Mouse (Mus musculus) heart, postnatal 25 days (tissue): ENCODE results near the gene Fbxw18. TPM values are rescaled to one million over a fixed set of nuclear protein-coding genes. Genes with fewer than 3 reads are reported as not detected.
"Not testable (repeated sequence)": the region's sequence is repeated elsewhere in the genome, so short reads cannot be mapped to it uniquely, and the experiment has no call there.

Experiments used
- DNase-seq: peaks from one replicate; pipeline ENCODE4 v3.0.0; 2022; ENCODE audit warnings: low spot score
- intact Hi-C: fragments of 180-260 bp; cut with DNase I; formaldehyde crosslinking; loops from one replicate; pipeline ENCODE4 v1.15.1; 2025
- total RNA-seq, 2 experiments: library from RNA; stranded (reverse); gene quantifications; 2 replicates each; pipeline ENCODE4 v1.2.3; 2021

Fbxw18 gene
- not detected for total RNA-seq

- intact Hi-C loops, DNase-seq: not testable (repeated sequence)
Observed at GRCm38 (mm10) chr9:109702600-109702999, at the start of gene Fbxw18. Fbxw18 (minus strand) TSS chr9:109702700.

DNA sequence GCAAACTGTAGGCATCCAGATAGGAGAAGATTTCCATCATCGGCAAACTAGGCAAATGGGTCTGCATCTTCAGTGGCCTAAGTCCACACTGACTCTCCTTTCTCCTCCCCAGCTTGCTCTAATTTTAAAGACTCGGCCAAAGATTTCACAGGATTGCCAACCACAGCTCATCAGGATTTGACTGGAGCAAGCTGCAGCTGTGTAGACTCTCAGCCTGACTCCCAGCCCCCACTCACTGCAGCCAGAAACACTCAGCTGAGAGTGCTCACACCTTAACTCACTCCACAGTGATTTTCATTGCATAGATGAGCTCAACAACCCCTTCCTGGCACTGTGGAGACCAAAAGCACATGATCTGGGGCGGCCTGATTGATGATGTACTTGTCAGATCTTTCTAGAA lies 43.5 kb upstream of the Fbxw18 start, which contains the start of gene Fbxw26:
Fbxw26 (minus strand) TSS at position 101 of the 400 bp plus-strand sequence.
- DNase-seq, intact Hi-C loops: not testable (repeated sequence)

DNA sequence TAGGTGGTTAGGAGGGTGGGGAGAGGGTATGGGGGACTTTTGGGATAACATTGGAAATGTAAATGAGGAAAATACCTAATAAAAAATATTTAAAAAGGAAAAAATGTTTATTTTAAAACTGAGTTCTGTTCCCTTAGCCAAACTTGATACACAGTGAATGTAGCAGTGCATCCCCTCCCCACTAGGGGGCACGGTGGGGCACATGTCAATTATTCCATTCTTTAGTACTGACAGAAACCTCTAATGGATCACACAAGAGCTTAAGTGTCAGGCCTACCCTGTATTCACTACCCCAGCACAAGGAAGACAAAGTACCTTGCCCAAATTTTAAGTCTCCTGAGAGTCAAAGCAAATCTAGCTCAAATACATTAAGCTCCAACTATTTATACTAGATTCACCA lies 17.2 kb downstream of the Fbxw18 start:
- intact Hi-C loops: loop anchor here (1.0 to 5.0 kb wide), 2 partner anchors 147 to 177 kb away; partner anchors contain the start of gene Nme6
- DNase-seq: no peak

DNA sequence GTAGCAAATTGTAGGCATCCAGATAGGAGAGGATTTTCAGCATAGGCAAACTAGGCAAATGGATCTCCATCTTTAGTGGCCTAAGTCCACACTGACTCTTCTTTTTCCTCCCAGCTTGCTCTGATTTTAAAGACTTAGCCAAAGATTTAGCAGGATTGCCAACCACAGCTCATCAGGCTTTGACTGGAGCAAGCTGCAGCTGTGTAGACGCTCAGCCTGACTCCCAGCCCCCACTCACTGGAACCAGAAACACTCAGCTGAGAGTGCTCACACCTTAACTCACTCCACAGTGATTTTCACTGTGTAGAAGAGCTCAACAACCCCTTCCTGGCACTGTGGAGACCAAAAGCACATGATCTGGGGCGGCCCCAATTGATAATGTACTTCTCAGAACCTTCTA lies 37.9 kb downstream of the Fbxw18 start, which contains the start of gene Fbxw25:
Fbxw25 (minus strand) TSS at position 101 of the 400 bp plus-strand sequence.
- DNase-seq, intact Hi-C loops: not testable (repeated sequence)

Other genes with a start within 250 kb of the Fbxw18 start
- not detected for gene Fbxw19, start 206.8 kb downstream of the Fbxw18 start, total RNA-seq
- not detected for gene Fbxw15, start 134.4 kb downstream of the Fbxw18 start, total RNA-seq
- gene Fbxw24, start 76.6 kb downstream of the Fbxw18 start, total RNA-seq: not detected
- gene Fbxw25, start 38.0 kb downstream of the Fbxw18 start, total RNA-seq: not detected
- gene Fbxw26, start 43.4 kb upstream of the Fbxw18 start, total RNA-seq: not detected
- not detected for gene Fbxw27, start 88.0 kb upstream of the Fbxw18 start, total RNA-seq
- not detected for gene Spink8, start 109.6 kb upstream of the Fbxw18 start, total RNA-seq
- 10 to 100 TPM; 19.5 to 20.1 TPM for gene Nme6, start 130.0 kb upstream of the Fbxw18 start, total RNA-seq
- gene Camp, start 146.9 kb upstream of the Fbxw18 start, total RNA-seq: not detected
- 1 to 10 TPM; 5.1 to 6.1 TPM for gene Cdc25a, start 172.9 kb upstream of the Fbxw18 start, total RNA-seq
- gene Map4, start 228.8 kb upstream of the Fbxw18 start, total RNA-seq: 100 to 1,000 TPM; 283 TPM